Mouse (Mus musculus): ENCODE data around the gene Abat. TPM values are rescaled to one million over a fixed set of nuclear protein-coding genes. Genes with fewer than 3 reads are reported as not detected.
A peak's percentile ranks its signal among the peaks of the same experiment; 100 is the strongest.

Gene Abat
- polyA plus RNA-seq, 1 experiment from 2014 or later, result 22.8 TPM

- H3K4me1 ChIP-seq, result no peaks in the 10 kb centered on the region
- 90% methylated on average over 5 of the region's 5 CpGs for WGBS
- ATAC-seq (ENCODE audit: insufficient number of reproducible peaks, low FRiP score, low TSS enrichment, low read depth), result no peak
- H3K9me3 ChIP-seq (replicated peaks), result no peaks in the 10 kb centered on the region
- H3K9ac ChIP-seq, result no peak overlapping the region
- no peak overlapping the region for H3K27ac ChIP-seq (replicated peaks)
- no peaks in the 10 kb centered on the region for H3K27me3 ChIP-seq
- no peak overlapping the region for H3K4me2 ChIP-seq (replicated peaks)
- no peaks in the 10 kb centered on the region for H3K36me3 ChIP-seq
- no peak overlapping the region for H3K4me3 ChIP-seq (replicated peaks)
These were observed 84.3 kb downstream of the Abat start for GRCm38 (mm10) chr16:8597516-8597915.

- no peaks in the 10 kb centered on the region for H3K27me3 ChIP-seq
- H3K4me1 ChIP-seq, result no peaks in the 10 kb centered on the region
- no peaks in the 10 kb centered on the region for H3K9me3 ChIP-seq (replicated peaks)
- 83% methylated on average over 3 of the region's 3 CpGs for WGBS
- no peak overlapping the region for H3K27ac ChIP-seq (replicated peaks)
- no peak overlapping the region for H3K9ac ChIP-seq
- H3K4me3 ChIP-seq (replicated peaks), result no peak overlapping the region
- no peak overlapping the region for H3K4me2 ChIP-seq (replicated peaks)
- H3K36me3 ChIP-seq, result 0 out of 2 replicates have a peak, but pooled peaks cover 3% of the 10 kb centered on the region
- no peak for ATAC-seq (ENCODE audit: insufficient number of reproducible peaks, low FRiP score, low TSS enrichment, low read depth)
These were observed 90.6 kb downstream of the Abat start for GRCm38 (mm10) chr16:8603789-8604188.

- no peak overlapping the region for H3K9ac ChIP-seq
- H3K4me2 ChIP-seq (replicated peaks), result no peak overlapping the region
- 0 out of 2 replicates have a peak, but pooled peaks cover 7% of the 10 kb centered on the region for H3K36me3 ChIP-seq
- H3K27ac ChIP-seq (replicated peaks), result no peak overlapping the region
- H3K9me3 ChIP-seq (replicated peaks), result no peaks in the 10 kb centered on the region
- ATAC-seq (ENCODE audit: insufficient number of reproducible peaks, low FRiP score, low TSS enrichment, low read depth), result no peak
- WGBS, result 44% methylated on average over 3 of the region's 3 CpGs
- no peak overlapping the region for H3K4me3 ChIP-seq (replicated peaks)
- H3K27me3 ChIP-seq, result no peaks in the 10 kb centered on the region
- H3K4me1 ChIP-seq, result no peaks in the 10 kb centered on the region
These were observed 97.2 kb downstream of the Abat start for GRCm38 (mm10) chr16:8610397-8610796.

- Histone ChIP-seq H3K4me2 (replicated peaks) (no peak overlapping the region), H3K27me3 (no peaks in the 10 kb centered on the region), H3K4me3 (replicated peaks) (no peak overlapping the region), H3K36me3 (0 out of 2 replicates have a peak, but pooled peaks cover 7% of the 10 kb centered on the region), H3K4me1 (no peaks in the 10 kb centered on the region), H3K9ac (no peak overlapping the region), H3K9me3 (replicated peaks) (no peaks in the 10 kb centered on the region), H3K27ac (replicated peaks) (no peak overlapping the region)
- WGBS, result 85% methylated on average over 8 of the region's 8 CpGs
- no peak for ATAC-seq (ENCODE audit: insufficient number of reproducible peaks, low FRiP score, low TSS enrichment, low read depth)
These were observed 99.2 kb downstream of the Abat start for GRCm38 (mm10) chr16:8612214-8613005.

GRCm38 (mm10) chr16:8613039-8613438 lies 99.8 kb downstream of the Abat start:
- ATAC-seq (ENCODE audit: insufficient number of reproducible peaks, low FRiP score, low TSS enrichment, low read depth), result no peak
- 0 out of 2 replicates have a peak, but pooled peaks cover 7% of the 10 kb centered on the region for H3K36me3 ChIP-seq
- no peak overlapping the region for H3K4me3 ChIP-seq (replicated peaks)
- no peak overlapping the region for H3K4me2 ChIP-seq (replicated peaks)
- H3K9me3 ChIP-seq (replicated peaks), result no peaks in the 10 kb centered on the region
- H3K9ac ChIP-seq, result no peak overlapping the region
- WGBS, result 79% methylated on average over 4 of the region's 4 CpGs
- no peaks in the 10 kb centered on the region for H3K4me1 ChIP-seq
- no peaks in the 10 kb centered on the region for H3K27me3 ChIP-seq
- H3K27ac ChIP-seq (replicated peaks), result no peak overlapping the region

GRCm38 (mm10) chr16:8613447-8613846 lies 100.2 kb downstream of the Abat start:
- Histone ChIP-seq H3K27ac (replicated peaks) (no peak overlapping the region), H3K9ac (no peak overlapping the region), H3K36me3 (0 out of 2 replicates have a peak, but pooled peaks cover 7% of the 10 kb centered on the region), H3K27me3 (no peaks in the 10 kb centered on the region), H3K4me2 (replicated peaks) (no peak overlapping the region), H3K9me3 (replicated peaks) (no peaks in the 10 kb centered on the region), H3K4me3 (replicated peaks) (no peak overlapping the region), H3K4me1 (no peaks in the 10 kb centered on the region)
- ATAC-seq (ENCODE audit: insufficient number of reproducible peaks, low FRiP score, low TSS enrichment, low read depth), result no peak
- WGBS, result 85% methylated on average over 3 of the region's 3 CpGs

- peak overlapping the region; percentile 44; the same call in 1 of the 2 replicates for H3K27ac ChIP-seq (replicated peaks)
- H3K4me2 ChIP-seq (replicated peaks), result no peak overlapping the region
- ATAC-seq (ENCODE audit: insufficient number of reproducible peaks, low FRiP score, low TSS enrichment, low read depth), result no peak
- H3K27me3 ChIP-seq, result no peaks in the 10 kb centered on the region
- 67% methylated on average over 10 of the region's 10 CpGs for WGBS
- H3K4me1 ChIP-seq, result no peaks in the 10 kb centered on the region
- H3K9me3 ChIP-seq (replicated peaks), result no peaks in the 10 kb centered on the region
- H3K36me3 ChIP-seq, result no peaks in the 10 kb centered on the region
- no peak overlapping the region for H3K9ac ChIP-seq
- no peak overlapping the region for H3K4me3 ChIP-seq (replicated peaks)
These were observed 106.6 kb downstream of the Abat start for GRCm38 (mm10) chr16:8619659-8620314.

GRCm38 (mm10) chr16:8620315-8621115 lies 107.3 kb downstream of the Abat start:
- ATAC-seq (ENCODE audit: insufficient number of reproducible peaks, low FRiP score, low TSS enrichment, low read depth), result no peak

GRCm38 (mm10) chr16:8630419-8630818 lies 117.2 kb downstream of the Abat start:
- WGBS, result 71% methylated on average over 2 of the region's 2 CpGs
- no peaks in the 10 kb centered on the region for H3K4me1 ChIP-seq
- H3K9ac ChIP-seq, result no peak overlapping the region
- no peaks in the 10 kb centered on the region for H3K9me3 ChIP-seq (replicated peaks)
- H3K36me3 ChIP-seq, result peaks cover 25% of the 10 kb centered on the region
- no peak overlapping the region for H3K27ac ChIP-seq (replicated peaks)
- no peak overlapping the region for H3K4me3 ChIP-seq (replicated peaks)
- no peaks in the 10 kb centered on the region for H3K27me3 ChIP-seq
- no peak for ATAC-seq (ENCODE audit: insufficient number of reproducible peaks, low FRiP score, low TSS enrichment, low read depth)
- no peak overlapping the region for H3K4me2 ChIP-seq (replicated peaks)

More at GRCm38 (mm10) chr16:8620315-8621115, 107.3 kb downstream of the Abat start:
- Histone ChIP-seq H3K4me1 (no peaks in the 10 kb centered on the region), H3K9ac (no peak overlapping the region), H3K4me3 (replicated peaks) (no peak overlapping the region), H3K27ac (replicated peaks) (peak overlapping the region; percentile 44; the same call in 1 of the 2 replicates), H3K9me3 (replicated peaks) (no peaks in the 10 kb centered on the region), H3K36me3 (no peaks in the 10 kb centered on the region), H3K27me3 (no peaks in the 10 kb centered on the region), H3K4me2 (replicated peaks) (no peak overlapping the region)
- WGBS, result 64% methylated on average over 16 of the region's 16 CpGs

- WGBS, result 83% methylated on average over 5 of the region's 5 CpGs
- ATAC-seq (ENCODE audit: insufficient number of reproducible peaks, low FRiP score, low TSS enrichment, low read depth), result no peak
- Histone ChIP-seq H3K27me3 (no peaks in the 10 kb centered on the region), H3K9me3 (replicated peaks) (no peaks in the 10 kb centered on the region), H3K27ac (replicated peaks) (no peak overlapping the region), H3K4me3 (replicated peaks) (no peak overlapping the region), H3K36me3 (peaks cover 26% of the 10 kb centered on the region), H3K4me1 (peaks cover 8% of the 10 kb centered on the region), H3K9ac (no peak overlapping the region), H3K4me2 (replicated peaks) (no peak overlapping the region)
These were observed 118.2 kb downstream of the Abat start for GRCm38 (mm10) chr16:8631428-8631827.

- WGBS, result under 1% methylated on average over 13 of the region's 13 CpGs
- H3K36me3 ChIP-seq, result peaks cover 21% of the 10 kb centered on the region
These were observed 123.6 kb downstream of the Abat start for GRCm38 (mm10) chr16:8636867-8637216.

More at GRCm38 (mm10) chr16:8636867-8637216, 123.6 kb downstream of the Abat start:
- Histone ChIP-seq H3K27me3 (no peaks in the 10 kb centered on the region), H3K4me3 (replicated peaks) (peak overlapping the region; percentile 62), H3K9me3 (replicated peaks) (no peaks in the 10 kb centered on the region), H3K4me2 (replicated peaks) (peak overlapping the region; percentile 86), H3K9ac (peak overlapping the region; percentile 89), H3K4me1 (peaks cover 22% of the 10 kb centered on the region), H3K27ac (replicated peaks) (peak overlapping the region; percentile 84)
- peak; percentile 1; the same call in 1 of the 2 replicates for ATAC-seq (ENCODE audit: insufficient number of reproducible peaks, low FRiP score, low TSS enrichment, low read depth)

Data from embryonic facial prominence, embryonic 15.5 days (tissue).